Mouse (Mus musculus): Measurements from ENCODE around the gene AI467606.

DNA sequence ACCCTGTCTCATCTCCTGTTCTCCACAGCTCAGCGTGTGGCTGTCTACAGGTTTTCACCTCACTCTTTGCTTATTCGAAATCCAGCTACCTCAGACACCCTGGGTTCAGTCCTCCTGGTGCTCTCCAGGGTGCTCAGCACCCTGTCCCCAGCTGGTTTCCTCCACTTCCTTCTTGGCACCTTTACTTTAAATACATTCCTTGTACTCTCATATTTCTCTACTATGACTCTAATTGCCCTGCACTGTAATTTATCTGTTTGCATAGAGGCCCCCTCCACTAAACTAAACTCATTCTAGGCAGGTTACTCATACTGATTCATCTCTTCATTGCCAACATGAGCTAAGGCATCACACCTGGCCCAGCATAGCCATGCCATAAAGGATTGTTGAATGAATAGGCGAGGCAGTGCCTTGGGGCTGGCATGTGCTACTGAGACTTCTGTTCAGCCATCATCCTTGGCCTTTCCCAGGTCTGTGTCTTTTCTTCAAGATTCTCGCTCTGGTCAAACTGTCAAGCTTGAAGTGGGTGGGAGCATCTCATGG is 20.2 kb upstream of the AI467606 start:
- TF ChIP-seq CTCF (IDR thresholded peaks at IDR 0.05; ENCODE audit: control insufficient read depth, insufficient read depth, insufficient replicate concordance, low read depth, low read length) (no peak), POLR2A (IDR thresholded peaks at IDR 0.05; ENCODE audit: control insufficient read depth, low read depth, low read length) (no peak)
